Mouse (Mus musculus) heart, postnatal 0 days (tissue): ENCODE data around the gene Mmp9. TPM values are rescaled to one million over a fixed set of nuclear protein-coding genes. Genes with fewer than 3 reads are reported as not detected.
A peak's percentile ranks its signal among the peaks of the same experiment; 100 is the strongest.

Source experiments
- ATAC-seq: fragments of 200-750 bp; cut with Nextera tagmentation; 2 replicates; pipeline ENCODE4 v1.8.0; 2017; ENCODE audit warnings: low read depth, moderate number of reproducible peaks, moderate library complexity; ENCODE audit not compliant: insufficient read depth
- DNase-seq: peaks from one replicate; pipeline ENCODE4 v3.0.0-alpha.2; 2016; ENCODE audit warnings: low spot score
- H3K27ac ChIP-seq: fragments of 300-500 bp; sonication (generic); 2 replicates; pipeline ENCODE4 v1.5.1; 2014; ENCODE audit warnings: low read depth, mild to moderate bottlenecking
- H3K27me3 ChIP-seq: fragments of 300-500 bp; sonication (generic); 2 replicates; pipeline ENCODE4 v1.6.1; 2014; ENCODE audit warnings: low read length, mixed read lengths; ENCODE audit not compliant: control insufficient read depth, insufficient read depth
- H3K36me3 ChIP-seq: fragments of 300-500 bp; sonication (generic); replicated peaks from 2 replicates; pipeline ENCODE4 v1.6.1; 2014; ENCODE audit warnings: low read length, mixed read lengths; ENCODE audit not compliant: control insufficient read depth, insufficient read depth
- H3K4me1 ChIP-seq: fragments of 300-500 bp; sonication (generic); 2 replicates; pipeline ENCODE4 v1.6.1; 2014; ENCODE audit warnings: antibody characterized with exemption; ENCODE audit not compliant: control insufficient read depth, insufficient read depth
- H3K4me2 ChIP-seq: fragments of 300-500 bp; sonication (generic); 2 replicates; pipeline ENCODE4 v1.6.1; 2014; ENCODE audit warnings: low read depth, mild to moderate bottlenecking, low read length, moderate library complexity
- H3K4me3 ChIP-seq: fragments of 300-500 bp; sonication (generic); 2 replicates; pipeline ENCODE4 v1.5.1; 2014; ENCODE audit warnings: low read depth, low read length
- H3K9ac ChIP-seq: fragments of 300-500 bp; sonication (generic); replicated peaks from 2 replicates; pipeline ENCODE4 v1.6.1; 2014; ENCODE audit warnings: low read depth, low read length, mixed read lengths
- H3K9me3 ChIP-seq: fragments of 300-500 bp; sonication (generic); replicated peaks from 2 replicates; pipeline ENCODE4 v1.6.1; 2016; ENCODE audit warnings: low read length; ENCODE audit not compliant: control insufficient read depth
- CTCF ChIP-seq: IDR thresholded peaks from 2 replicates; pipeline ENCODE4 v1.5.1; 2016; ENCODE audit warnings: antibody characterized with exemption, control low read depth, low read depth
- EP300 ChIP-seq: IDR thresholded peaks from 2 replicates; pipeline ENCODE4 v1.6.1; 2016; ENCODE audit warnings: antibody characterized with exemption, low read depth
- WGBS: fragments of 180-500 bp; shearing (Covaris S2); extraction: QIAGEN DNeasy Blood & Tissue Kit; methylation state at CpG from one replicate; pipeline ENCODE4 v1.1.7; 2014; 5-methylcytosine and 5-hydroxymethylcytosine counted together
- polyA plus RNA-seq: library from polyadenylated mRNA; unstranded; fragments of >200 nt; fragmentation: Nextera tagmentation; extraction: Ambion mirVana; gene quantifications from 2 replicates; pipeline ENCODE4 v1.2.1, GENCODE M21; 2015
- total RNA-seq: library from RNA; depleted of rRNA; stranded (reverse); fragments of >200 nt; gene quantifications from 2 replicates; pipeline ENCODE4 v1.2.3, GENCODE M21; 2014; ENCODE audit warnings: low replicate concordance; rRNA removed

The Mmp9 gene
- total RNA-seq, result 0.08 and 2.1 TPM in 2 replicates
- polyA plus RNA-seq, result 0.32 and 0.64 TPM in 2 replicates

DNA sequence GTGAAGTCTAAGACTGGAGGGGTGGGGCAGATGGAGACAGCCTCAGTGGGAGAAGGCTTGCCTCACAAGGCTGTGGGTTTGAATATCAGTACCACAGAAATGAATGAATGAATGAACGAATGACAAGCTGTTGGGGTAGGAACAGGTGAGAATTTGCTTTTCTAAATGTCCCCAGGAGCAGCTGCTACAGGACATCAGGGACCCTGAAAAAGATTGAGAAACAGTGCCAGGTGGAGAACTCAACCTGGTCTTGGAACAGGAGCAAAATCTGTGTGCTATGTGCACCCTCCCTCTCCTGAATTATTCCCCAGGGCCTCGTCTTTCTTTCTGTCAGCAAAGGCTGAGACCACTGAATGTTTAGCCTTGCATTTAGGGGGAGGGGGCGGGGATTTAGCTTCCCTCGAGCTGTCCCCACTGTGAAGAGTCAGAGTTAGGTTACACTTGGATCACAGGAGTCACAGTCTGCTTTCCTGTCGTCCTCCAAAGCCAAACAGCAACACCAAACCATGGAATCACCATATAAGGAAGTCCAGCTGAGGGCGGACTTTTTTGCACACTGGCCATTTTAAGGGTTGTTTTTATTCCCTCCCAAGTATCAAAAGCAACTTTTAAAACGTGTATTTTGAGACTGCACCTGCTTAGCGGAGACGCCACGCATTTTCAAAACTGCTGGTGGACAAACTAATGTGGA is at the start of gene Mmp9:
Gene Mmp9 (plus strand): TSS at position 641 of the 691 bp plus-strand sequence.
- Histone ChIP-seq H3K9ac (no peak within 1 kb of the TSS), H3K9me3 (no peaks in the 10 kb centered on the region), H3K27ac (no peak within 1 kb of the TSS), H3K27me3 (peaks cover 41% of the 10 kb centered on the region), H3K4me3 (no peak within 1 kb of the TSS), H3K36me3 (no peaks in the 10 kb centered on the region), H3K4me2 (no peak within 1 kb of the TSS), H3K4me1 (no peaks in the 10 kb centered on the region; the same call in 1 of the 2 replicates)
- TF ChIP-seq EP300, result no peak
- no peak for TF ChIP-seq CTCF
- 29% methylated on average over 10 of the region's 10 CpGs for WGBS
- ATAC-seq (no peak), DNase-seq (no peak)

DNA sequence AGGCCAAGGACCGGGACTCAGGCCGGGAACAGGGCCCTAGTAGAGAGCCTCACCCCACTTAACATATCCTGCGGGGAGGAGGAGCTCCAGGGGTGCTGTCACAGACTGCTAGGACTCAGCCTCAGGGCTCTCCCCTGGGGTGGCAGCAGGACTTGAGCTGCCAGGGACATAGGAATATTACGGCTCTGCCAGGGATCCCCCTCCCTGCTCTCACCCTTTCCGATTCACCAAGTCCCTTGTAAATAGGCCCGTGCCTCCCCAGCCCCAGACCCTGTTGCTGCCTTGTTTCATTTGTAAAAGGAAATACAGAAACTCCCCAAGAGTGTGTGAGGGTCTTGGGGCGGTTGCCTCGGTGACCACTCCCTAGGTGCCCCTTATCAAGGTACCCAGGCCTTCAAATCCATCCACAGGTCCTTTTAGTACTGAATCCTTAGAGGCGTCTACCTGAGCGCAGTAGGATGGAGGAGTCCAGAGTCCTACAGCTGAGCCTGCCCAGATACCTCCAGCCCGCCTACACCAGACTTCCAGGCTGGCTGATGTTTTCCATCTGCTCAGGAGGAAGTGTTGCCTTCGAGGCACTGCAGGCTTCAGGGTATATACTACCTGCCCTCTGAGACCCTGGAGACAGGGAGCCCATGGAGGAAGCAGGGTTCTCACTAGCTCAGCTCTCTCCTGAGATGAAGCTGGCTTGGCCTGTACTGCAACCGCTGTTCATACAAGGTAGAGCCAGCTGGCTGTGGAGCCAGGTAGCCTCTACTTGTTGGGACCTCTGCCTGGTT is 49.3 kb upstream of the Mmp9 start:
- no peaks in the 10 kb centered on the region for H3K27me3 ChIP-seq
- no peak overlapping the region for H3K4me3 ChIP-seq
- no peaks in the 10 kb centered on the region for H3K9me3 ChIP-seq
- WGBS, result 82% methylated on average over 13 of the region's 13 CpGs
- TF ChIP-seq CTCF, result no peak
- TF ChIP-seq EP300, result no peak
- H3K36me3 ChIP-seq, result peaks cover 100% of the 10 kb centered on the region
- no peaks in the 10 kb centered on the region for H3K4me1 ChIP-seq
- H3K9ac ChIP-seq, result no peak overlapping the region
- no peak overlapping the region for H3K27ac ChIP-seq
- ATAC-seq (no peak), DNase-seq (no peak)
- no peak overlapping the region for H3K4me2 ChIP-seq

DNA sequence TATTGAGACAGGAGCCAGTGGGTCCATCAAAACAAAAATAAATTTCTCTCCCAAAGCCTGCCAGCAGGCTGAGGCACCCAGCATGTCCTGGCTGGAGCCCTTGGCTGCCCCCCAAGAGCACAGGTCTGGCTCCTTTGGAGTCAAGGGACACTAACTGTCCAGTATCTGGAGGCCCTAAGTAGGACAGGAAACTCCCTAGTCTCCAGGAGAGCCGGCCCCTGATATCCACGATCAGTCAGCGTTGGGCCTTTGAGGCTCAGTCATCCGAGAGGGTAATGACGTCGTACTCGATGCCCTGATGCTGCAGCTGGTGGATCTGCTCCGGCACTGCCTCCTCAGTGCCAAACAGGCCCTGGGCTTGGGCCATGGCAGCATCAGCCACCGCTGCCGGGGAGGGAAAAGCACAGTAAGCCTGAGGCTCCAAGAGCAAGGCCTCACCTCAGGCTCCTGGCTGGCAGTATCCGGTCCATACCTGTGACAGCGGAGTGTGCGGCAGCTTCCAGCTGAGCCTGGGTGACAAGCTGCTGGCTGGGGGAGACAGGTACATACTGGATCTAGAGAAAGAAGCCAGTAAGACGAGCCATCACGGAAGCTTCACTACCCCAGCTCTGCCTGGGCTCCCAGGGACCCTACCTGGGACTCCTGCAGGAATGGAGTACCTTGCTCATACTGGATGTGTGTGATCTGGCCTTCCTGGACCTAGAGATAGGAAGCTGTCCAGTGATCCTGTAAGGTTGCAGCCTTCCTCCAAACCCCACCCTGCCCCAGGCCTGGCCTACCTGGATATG is 48.5 kb upstream of the Mmp9 start:
- peaks cover 99% of the 10 kb centered on the region for H3K36me3 ChIP-seq
- no peak overlapping the region for H3K4me3 ChIP-seq
- no peaks in the 10 kb centered on the region for H3K4me1 ChIP-seq
- no peak overlapping the region for H3K9ac ChIP-seq
- TF ChIP-seq CTCF (no peak), EP300 (no peak)
- no peak for DNase-seq
- WGBS, result 76% methylated on average over 15 of the region's 15 CpGs
- H3K4me2 ChIP-seq, result no peak overlapping the region
- no peaks in the 10 kb centered on the region for H3K9me3 ChIP-seq
- H3K27ac ChIP-seq, result no peak overlapping the region
- no peaks in the 10 kb centered on the region for H3K27me3 ChIP-seq
- ATAC-seq, result no peak

DNA sequence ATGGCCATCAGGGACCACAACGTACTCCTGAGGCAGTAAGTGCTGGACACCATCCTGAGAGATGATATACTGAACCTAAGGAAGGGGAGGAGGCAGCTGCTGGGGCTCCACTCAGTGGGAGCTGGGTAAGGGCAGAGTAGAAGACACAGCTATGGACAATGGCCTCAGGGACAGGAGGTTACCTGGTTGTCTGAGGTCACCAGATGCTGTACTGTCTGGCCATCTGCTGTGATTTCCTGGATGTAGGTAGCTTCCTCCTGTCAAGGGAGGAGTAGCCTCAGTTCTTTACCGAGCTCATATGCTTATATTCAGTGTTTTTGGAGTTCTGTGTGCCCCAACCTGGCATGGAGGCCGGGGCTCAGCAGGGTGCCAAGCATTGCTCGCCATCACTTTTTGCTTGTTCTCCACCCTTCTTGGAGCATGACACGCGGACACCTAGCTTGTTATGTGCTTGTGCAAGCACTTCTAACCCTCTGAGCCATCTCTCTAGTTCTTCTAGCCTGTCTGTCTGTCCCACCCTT is 47.8 kb upstream of the Mmp9 start:
- no peak overlapping the region for H3K27ac ChIP-seq
- no peak for TF ChIP-seq EP300
- no peak for TF ChIP-seq CTCF
- peaks cover 99% of the 10 kb centered on the region for H3K36me3 ChIP-seq
- no peaks in the 10 kb centered on the region for H3K9me3 ChIP-seq
- H3K9ac ChIP-seq, result no peak overlapping the region
- no peaks in the 10 kb centered on the region for H3K27me3 ChIP-seq
- H3K4me2 ChIP-seq, result no peak overlapping the region
- no peak overlapping the region for H3K4me3 ChIP-seq
- H3K4me1 ChIP-seq, result no peaks in the 10 kb centered on the region
- no peak for ATAC-seq
- WGBS, result 86% methylated on average over 6 of the region's 6 CpGs
- no peak for DNase-seq

DNA sequence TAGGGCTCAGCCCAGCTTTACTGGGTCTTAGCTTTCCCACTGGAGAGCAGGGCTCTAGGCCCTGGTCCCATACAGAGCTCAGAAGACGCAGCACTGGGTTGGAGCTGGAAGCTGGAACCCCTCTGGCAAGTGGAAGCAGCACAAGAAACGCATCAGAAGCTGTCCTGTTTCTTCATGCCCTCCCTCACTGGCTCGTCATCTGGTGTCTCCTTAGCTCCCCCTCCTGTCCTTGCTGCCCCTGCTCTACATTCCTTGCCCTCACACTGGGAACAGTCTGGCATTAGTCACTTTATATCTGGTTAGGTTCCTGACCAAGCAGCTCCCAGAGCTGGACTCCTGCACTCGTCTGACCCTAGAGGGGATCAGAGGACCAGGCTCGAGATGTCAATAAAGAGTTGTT is 46.5 kb upstream of the Mmp9 start:
- no peaks in the 10 kb centered on the region for H3K9me3 ChIP-seq
- peaks cover 99% of the 10 kb centered on the region for H3K36me3 ChIP-seq

More for the DNA sequence above, 46.5 kb upstream of the Mmp9 start:
- ATAC-seq (no peak), DNase-seq (no peak)
- Histone ChIP-seq H3K27ac (no peak overlapping the region), H3K4me1 (no peaks in the 10 kb centered on the region), H3K27me3 (no peaks in the 10 kb centered on the region), H3K4me2 (no peak overlapping the region), H3K4me3 (no peak overlapping the region), H3K9ac (no peak overlapping the region)
- 56% methylated on average over 5 of the region's 5 CpGs for WGBS
- TF ChIP-seq CTCF (peak; percentile 30), EP300 (no peak)
